Mouse (Mus musculus) liver, postnatal 0 days (tissue): ENCODE data around the gene Rexo4.

ENCODE experiments used
- CTCF ChIP-seq: sonication (generic); IDR thresholded peaks from 2 replicates; pipeline ENCODE4 v1.5.1; 2016; ENCODE audit warnings: antibody characterized with exemption, low read depth
- EP300 ChIP-seq: IDR thresholded peaks from 2 replicates; pipeline ENCODE4 v1.6.1; 2016; ENCODE audit warnings: antibody characterized with exemption, low read depth, mild to moderate bottlenecking

GRCm38 (mm10) chr2:26910994-26911765 is 53.0 kb downstream of the Rexo4 start:
- TF ChIP-seq EP300, result no peak
- no peak for TF ChIP-seq CTCF
